Mouse (Mus musculus): ENCODE data around the gene Prss35. TPM values are rescaled to one million over a fixed set of nuclear protein-coding genes. Genes with fewer than 3 reads are reported as not detected.

Prss35 gene
- polyA plus RNA-seq, 1 experiment from 2014 or later = 38.0 TPM

DNA sequence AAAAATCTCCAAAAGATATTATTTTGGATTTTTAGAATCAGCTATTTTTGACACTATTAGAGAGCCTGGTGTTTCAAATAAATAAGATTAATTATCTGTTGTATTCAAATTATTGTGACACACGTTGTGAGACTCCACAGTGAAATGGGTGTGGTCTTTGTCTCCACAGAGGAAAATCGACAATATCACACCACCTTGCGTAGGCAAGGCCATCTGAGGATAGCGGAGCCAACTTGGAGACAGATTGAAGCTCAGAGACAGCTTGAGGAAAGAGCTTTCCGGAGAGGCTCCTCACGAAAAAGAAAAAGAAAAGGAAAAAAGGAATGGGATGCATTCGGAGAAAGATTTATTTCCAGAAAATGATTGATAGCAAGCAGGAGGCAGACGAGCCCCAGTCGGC lies 8.7 kb upstream of the Prss35 start:
- Histone ChIP-seq H3K4me1 (peaks cover 38% of the 10 kb centered on the region), H3K4me3 (no peak overlapping the region), H3K9me3 (no peaks in the 10 kb centered on the region), H3K9ac (no peak overlapping the region), H3K27ac (replicated peaks) (no peak overlapping the region), H3K27me3 (replicated peaks) (no peaks in the 10 kb centered on the region), H3K4me2 (no peak overlapping the region), H3K36me3 (no peaks in the 10 kb centered on the region)
- WGBS = 72% methylated on average over 9 of the region's 9 CpGs
- no peak for ATAC-seq (ENCODE audit: extremely low read depth, insufficient number of reproducible peaks, low FRiP score, low TSS enrichment)

DNA sequence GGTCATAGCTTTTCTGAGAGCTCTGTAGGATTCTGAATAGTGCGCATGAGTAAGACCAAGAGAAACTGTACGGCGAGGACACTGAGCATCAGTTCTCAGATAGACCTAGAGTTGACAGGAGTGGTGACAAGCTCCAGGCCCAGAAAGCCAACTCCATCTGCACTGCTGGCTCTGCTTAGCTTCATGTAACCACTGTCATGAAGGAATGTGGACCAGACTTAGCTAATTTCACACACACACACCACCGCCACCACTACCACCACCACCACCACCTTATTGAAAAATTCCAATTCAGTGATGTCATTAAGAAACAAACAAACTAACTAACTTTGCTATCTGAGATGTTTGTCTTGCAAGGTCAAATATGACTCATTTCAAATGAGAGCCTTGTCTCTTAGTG lies 6.5 kb upstream of the Prss35 start:
- no peaks in the 10 kb centered on the region for H3K27me3 ChIP-seq (replicated peaks)
- H3K9me3 ChIP-seq = no peaks in the 10 kb centered on the region
- no peak overlapping the region for H3K9ac ChIP-seq
- ATAC-seq (ENCODE audit: extremely low read depth, insufficient number of reproducible peaks, low FRiP score, low TSS enrichment) = no peak; the same call in 1 of the 2 replicates
- no peak overlapping the region for H3K4me2 ChIP-seq
- peak overlapping the region; percentile 80 for H3K27ac ChIP-seq (replicated peaks)
- H3K36me3 ChIP-seq = no peaks in the 10 kb centered on the region
- peaks cover 43% of the 10 kb centered on the region for H3K4me1 ChIP-seq
- WGBS = 25% methylated on average over 4 of the region's 4 CpGs
- H3K4me3 ChIP-seq = no peak overlapping the region

GRCm38 (mm10) chr9:86738067-86738466 lies 5.4 kb upstream of the Prss35 start:
- Histone ChIP-seq H3K9me3 (no peaks in the 10 kb centered on the region), H3K36me3 (no peaks in the 10 kb centered on the region), H3K4me2 (no peak overlapping the region), H3K27ac (replicated peaks) (no peak overlapping the region), H3K9ac (no peak overlapping the region), H3K4me1 (peaks cover 46% of the 10 kb centered on the region), H3K27me3 (replicated peaks) (no peaks in the 10 kb centered on the region), H3K4me3 (no peak overlapping the region)
- WGBS = 89% methylated on average over 1 of the region's 1 CpGs
- ATAC-seq (ENCODE audit: extremely low read depth, insufficient number of reproducible peaks, low FRiP score, low TSS enrichment) = no peak

GRCm38 (mm10) chr9:86738801-86739200 lies 4.6 kb upstream of the Prss35 start:
- ATAC-seq (ENCODE audit: extremely low read depth, insufficient number of reproducible peaks, low FRiP score, low TSS enrichment) = no peak
- Histone ChIP-seq H3K27ac (replicated peaks) (peak overlapping the region; percentile 24; the same call in 1 of the 2 replicates), H3K4me1 (peaks cover 52% of the 10 kb centered on the region), H3K4me3 (no peak overlapping the region), H3K4me2 (no peak overlapping the region), H3K9me3 (no peaks in the 10 kb centered on the region), H3K9ac (no peak overlapping the region), H3K27me3 (replicated peaks) (no peaks in the 10 kb centered on the region), H3K36me3 (no peaks in the 10 kb centered on the region)
- WGBS = 88% methylated on average over 8 of the region's 8 CpGs

DNA sequence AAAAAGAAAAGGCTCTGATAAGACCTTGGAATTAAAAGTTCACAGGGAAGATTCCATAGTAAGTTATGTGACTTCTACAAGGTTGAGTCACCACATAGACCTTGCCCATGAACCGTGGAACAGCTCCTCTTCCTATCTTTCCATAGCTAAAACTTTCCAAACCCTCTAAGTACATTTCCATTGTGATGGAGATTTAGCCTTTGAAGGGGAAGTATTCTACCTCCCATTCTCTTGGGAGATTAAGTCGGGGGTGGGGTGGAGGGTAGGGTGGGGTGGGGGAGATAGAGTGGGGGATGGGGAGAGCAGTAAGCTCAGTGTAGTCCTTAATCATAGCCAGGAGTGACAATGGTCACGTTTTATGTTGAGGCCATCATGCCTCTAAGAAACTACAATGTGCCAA lies 3.5 kb upstream of the Prss35 start:
- H3K27me3 ChIP-seq (replicated peaks) = no peaks in the 10 kb centered on the region
- no peak overlapping the region for H3K4me2 ChIP-seq
- peaks cover 52% of the 10 kb centered on the region for H3K4me1 ChIP-seq
- ATAC-seq (ENCODE audit: extremely low read depth, insufficient number of reproducible peaks, low FRiP score, low TSS enrichment) = no peak
- WGBS = 35% methylated on average over 3 of the region's 3 CpGs
- H3K9ac ChIP-seq = no peak overlapping the region
- no peaks in the 10 kb centered on the region for H3K9me3 ChIP-seq
- H3K27ac ChIP-seq (replicated peaks) = no peak overlapping the region
- no peaks in the 10 kb centered on the region for H3K36me3 ChIP-seq
- H3K4me3 ChIP-seq = no peak overlapping the region

DNA sequence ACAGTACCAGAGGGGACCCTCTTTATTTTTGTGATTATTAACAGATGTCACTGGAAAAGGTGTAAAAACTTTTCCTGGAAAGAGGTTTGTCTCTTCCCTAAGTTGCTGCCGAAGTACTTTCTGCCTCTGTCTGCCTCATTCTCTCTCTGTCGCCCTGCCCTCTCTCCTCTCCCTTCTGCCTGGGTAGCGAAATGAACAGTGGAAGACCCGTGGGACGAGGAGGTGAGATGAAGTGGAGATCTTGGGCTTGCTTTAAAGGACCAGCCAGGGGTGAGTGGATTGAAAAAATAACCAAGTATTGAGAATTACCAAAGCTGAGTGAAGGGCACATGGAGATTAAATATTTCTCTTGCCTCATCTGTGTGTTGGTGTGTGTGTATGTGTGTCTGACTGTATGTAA lies 592 bp downstream of the Prss35 start:
- H3K4me1 ChIP-seq = peaks cover 29% of the 10 kb centered on the region
- no peaks in the 10 kb centered on the region for H3K9me3 ChIP-seq
- 33% methylated on average over 5 of the region's 5 CpGs for WGBS
- peak overlapping the region; percentile 71 for H3K4me2 ChIP-seq
- peak overlapping the region; percentile 81 for H3K9ac ChIP-seq
- H3K27ac ChIP-seq (replicated peaks) = peak overlapping the region; percentile 26
- H3K4me3 ChIP-seq = peak overlapping the region; percentile 56
- ATAC-seq (ENCODE audit: extremely low read depth, insufficient number of reproducible peaks, low FRiP score, low TSS enrichment) = no peak
- H3K36me3 ChIP-seq = no peaks in the 10 kb centered on the region
- H3K27me3 ChIP-seq (replicated peaks) = no peaks in the 10 kb centered on the region

DNA sequence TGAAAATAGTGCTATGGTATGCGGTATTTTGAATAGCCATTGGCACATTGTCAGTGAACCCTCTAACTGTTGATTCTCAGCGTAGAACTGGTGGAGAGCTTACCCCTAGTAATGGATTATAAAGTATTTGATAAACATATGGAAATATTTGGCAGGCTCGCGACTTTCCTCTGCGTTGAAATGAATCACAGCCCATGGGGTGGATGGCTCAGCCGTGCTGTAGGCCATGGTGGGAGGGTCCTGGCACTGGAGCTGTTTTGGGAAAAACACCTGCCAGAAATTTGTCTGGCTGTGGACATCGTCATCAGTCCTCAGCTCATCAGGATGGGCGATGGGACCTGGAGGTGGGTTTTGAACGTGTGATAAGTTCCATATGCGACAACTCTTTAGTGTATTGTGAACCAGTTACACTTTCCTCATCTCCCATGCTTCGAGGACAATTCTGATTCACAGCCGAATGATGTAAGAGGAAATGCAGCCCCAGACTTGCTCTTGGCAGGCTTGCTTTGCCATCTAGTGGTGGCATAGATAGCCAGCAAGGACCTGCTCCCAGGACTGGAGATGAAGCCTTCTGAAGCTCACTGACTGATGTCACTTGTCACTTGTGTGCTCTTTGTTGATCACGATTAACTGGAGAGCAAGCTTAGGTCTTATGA lies 2.6 kb downstream of the Prss35 start:
- peak overlapping the region; percentile 71 for H3K4me2 ChIP-seq
- no peak for ATAC-seq (ENCODE audit: extremely low read depth, insufficient number of reproducible peaks, low FRiP score, low TSS enrichment)
- no peaks in the 10 kb centered on the region for H3K36me3 ChIP-seq
- H3K9me3 ChIP-seq = no peaks in the 10 kb centered on the region
- no peak overlapping the region for H3K27ac ChIP-seq (replicated peaks)
- 27% methylated on average over 13 of the region's 13 CpGs for WGBS
- H3K4me1 ChIP-seq = peaks cover 17% of the 10 kb centered on the region
- H3K27me3 ChIP-seq (replicated peaks) = no peaks in the 10 kb centered on the region
- H3K9ac ChIP-seq = peak overlapping the region; percentile 47; the same call in 1 of the 2 replicates
- peak overlapping the region; percentile 16 for H3K4me3 ChIP-seq

DNA sequence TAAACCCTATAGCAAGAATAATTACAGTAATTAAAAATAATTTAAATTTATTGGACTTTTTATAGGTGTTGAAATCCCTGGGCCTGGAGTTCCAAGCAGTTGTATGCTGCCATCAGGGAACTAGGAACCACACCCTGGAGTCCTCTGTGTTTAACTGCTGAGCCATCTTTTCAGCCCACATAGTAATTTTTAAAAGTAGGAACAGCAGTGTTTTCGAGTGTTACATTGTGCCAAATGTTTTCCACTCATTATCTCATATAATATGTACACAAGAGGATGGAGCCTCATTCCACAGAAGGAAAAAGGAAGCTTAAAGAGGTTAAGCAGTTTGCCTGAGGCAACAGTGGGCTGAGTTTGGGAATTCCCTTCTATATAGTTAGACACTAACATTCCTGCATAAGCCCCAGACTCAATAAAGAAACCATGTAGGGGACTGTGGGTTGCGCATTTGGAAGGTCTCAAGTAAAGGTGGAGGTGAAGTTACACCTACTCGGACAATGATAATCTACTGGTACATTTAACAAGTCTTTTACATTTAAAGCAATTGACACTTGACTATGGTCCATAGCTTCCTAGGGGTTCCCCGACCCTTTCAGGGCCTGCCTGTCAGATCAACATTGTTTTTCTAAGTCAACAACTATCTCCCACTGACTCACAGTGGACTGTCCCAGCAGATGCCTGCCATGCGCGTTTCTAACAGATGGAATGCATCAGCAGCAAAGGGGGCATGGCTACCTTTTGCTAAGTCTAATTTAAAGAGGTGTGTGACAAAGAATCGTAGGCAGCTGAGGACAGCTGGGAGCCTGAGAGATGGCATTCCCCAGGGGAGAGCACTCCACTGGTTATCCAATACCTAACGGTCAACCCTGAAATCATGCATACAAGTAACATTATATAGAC lies 19.3 kb downstream of the Prss35 start:
- Histone ChIP-seq H3K4me2 (no peak overlapping the region), H3K4me3 (no peak overlapping the region), H3K27me3 (replicated peaks) (no peaks in the 10 kb centered on the region), H3K9ac (no peak overlapping the region), H3K27ac (replicated peaks) (no peak overlapping the region), H3K4me1 (no peaks in the 10 kb centered on the region), H3K36me3 (peaks cover 24% of the 10 kb centered on the region), H3K9me3 (peaks cover 1% of the 10 kb centered on the region; the same call in 1 of the 2 replicates)
- 44% methylated on average over 8 of the region's 8 CpGs for WGBS
- no peak for ATAC-seq (ENCODE audit: extremely low read depth, insufficient number of reproducible peaks, low FRiP score, low TSS enrichment)

GRCm38 (mm10) chr9:86764002-86764401 lies 20.6 kb downstream of the Prss35 start:
- Histone ChIP-seq H3K4me1 (no peaks in the 10 kb centered on the region), H3K9me3 (no peaks in the 10 kb centered on the region), H3K4me2 (no peak overlapping the region), H3K27me3 (replicated peaks) (no peaks in the 10 kb centered on the region), H3K9ac (no peak overlapping the region), H3K36me3 (peaks cover 28% of the 10 kb centered on the region), H3K4me3 (no peak overlapping the region), H3K27ac (replicated peaks) (no peak overlapping the region)
- WGBS = 59% methylated on average over 2 of the region's 2 CpGs
- no peak for ATAC-seq (ENCODE audit: extremely low read depth, insufficient number of reproducible peaks, low FRiP score, low TSS enrichment)

GRCm38 (mm10) chr9:86766991-86767390 lies 23.5 kb downstream of the Prss35 start:
- H3K9me3 ChIP-seq = no peaks in the 10 kb centered on the region
- H3K4me1 ChIP-seq = no peaks in the 10 kb centered on the region
- peaks cover 46% of the 10 kb centered on the region for H3K36me3 ChIP-seq
- no peak for ATAC-seq (ENCODE audit: extremely low read depth, insufficient number of reproducible peaks, low FRiP score, low TSS enrichment)
- no peaks in the 10 kb centered on the region for H3K27me3 ChIP-seq (replicated peaks)
- WGBS = 70% methylated on average over 10 of the region's 10 CpGs
- H3K9ac ChIP-seq = no peak overlapping the region
- no peak overlapping the region for H3K4me3 ChIP-seq
- H3K4me2 ChIP-seq = no peak overlapping the region
- no peak overlapping the region for H3K27ac ChIP-seq (replicated peaks)

DNA sequence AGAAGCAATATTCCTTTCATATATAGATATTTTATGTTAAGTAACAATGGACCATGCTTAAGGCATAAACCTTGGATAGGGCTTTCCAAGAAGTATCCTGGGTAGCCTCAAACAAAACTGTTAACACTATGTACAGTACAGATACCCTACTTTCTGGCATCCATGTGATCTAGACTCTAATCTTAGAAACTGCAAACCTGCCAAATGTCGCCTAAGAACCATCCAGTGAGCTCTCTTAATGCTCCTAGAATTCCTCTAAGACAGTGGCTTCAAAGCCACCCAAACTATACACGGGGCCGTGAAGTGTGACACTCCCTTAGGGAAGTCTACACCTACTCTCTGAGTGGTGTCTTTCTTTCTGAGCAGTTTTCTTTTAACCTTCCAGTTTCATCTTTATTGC lies 29.4 kb downstream of the Prss35 start:
- H3K9me3 ChIP-seq = no peaks in the 10 kb centered on the region
- 52% methylated on average over 3 of the region's 3 CpGs for WGBS
- no peak overlapping the region for H3K27ac ChIP-seq (replicated peaks)
- H3K9ac ChIP-seq = no peak overlapping the region
- no peak overlapping the region for H3K4me3 ChIP-seq
- no peak for ATAC-seq (ENCODE audit: extremely low read depth, insufficient number of reproducible peaks, low FRiP score, low TSS enrichment)
- H3K36me3 ChIP-seq = peaks cover 65% of the 10 kb centered on the region
- H3K4me1 ChIP-seq = peaks cover 12% of the 10 kb centered on the region; the same call in 1 of the 2 replicates
- H3K27me3 ChIP-seq (replicated peaks) = no peaks in the 10 kb centered on the region
- no peak overlapping the region for H3K4me2 ChIP-seq
